Mouse (Mus musculus) gastrocnemius, postnatal 36 days (tissue): ENCODE results near the gene Sap18. TPM values are rescaled to one million over a fixed set of nuclear protein-coding genes. Genes with fewer than 3 reads are reported as not detected.
A peak's percentile ranks its signal among the peaks of the same experiment; 100 is the strongest.
"Not testable (repeated sequence)": the region's sequence is repeated elsewhere in the genome, so short reads cannot be mapped to it uniquely, and the experiment has no call there.

Experiments
- DNase-seq, 2 experiments: peaks; one replicate each; pipeline ENCODE4 v3.0.0; 2022
- intact Hi-C: fragments of 180-260 bp; cut with DNase I; formaldehyde crosslinking; loops from one replicate; pipeline ENCODE4 v1.15.1; 2025
- microRNA-seq, 2 experiments: library from miRNA; unstranded; fragments of <30 nt; microRNA quantifications; one replicate each; pipeline ENCODE4 v1.2.0; 2021
- total RNA-seq, 2 experiments: library from RNA; stranded (reverse); gene quantifications; 2 replicates each; pipeline ENCODE4 v1.2.3; 2021

Gene Sap18
- total RNA-seq, 2 experiments from 2014 or later, result 47.0 to 47.1 TPM

DNA sequence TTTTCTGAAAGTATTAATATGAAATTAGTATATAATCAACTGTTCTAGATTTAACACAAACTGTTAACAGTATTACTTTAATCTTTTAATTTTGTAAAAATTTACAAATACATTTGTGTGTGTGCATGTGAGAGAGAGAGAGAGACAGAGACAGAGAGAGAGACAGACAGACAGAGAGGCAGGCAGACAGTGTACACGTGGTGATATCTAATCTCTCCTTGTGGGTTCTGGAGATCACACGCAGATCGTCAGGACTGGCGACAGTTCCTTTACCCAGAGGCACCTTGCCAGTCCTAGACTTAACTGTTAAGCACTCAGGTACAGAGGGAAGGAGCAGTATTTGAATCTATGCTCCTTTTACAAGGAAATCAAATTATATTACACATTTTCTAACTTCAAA is 22.9 kb downstream of the Sap18 start:
- intact Hi-C loops, result no loop called here
- no peak for DNase-seq

DNA sequence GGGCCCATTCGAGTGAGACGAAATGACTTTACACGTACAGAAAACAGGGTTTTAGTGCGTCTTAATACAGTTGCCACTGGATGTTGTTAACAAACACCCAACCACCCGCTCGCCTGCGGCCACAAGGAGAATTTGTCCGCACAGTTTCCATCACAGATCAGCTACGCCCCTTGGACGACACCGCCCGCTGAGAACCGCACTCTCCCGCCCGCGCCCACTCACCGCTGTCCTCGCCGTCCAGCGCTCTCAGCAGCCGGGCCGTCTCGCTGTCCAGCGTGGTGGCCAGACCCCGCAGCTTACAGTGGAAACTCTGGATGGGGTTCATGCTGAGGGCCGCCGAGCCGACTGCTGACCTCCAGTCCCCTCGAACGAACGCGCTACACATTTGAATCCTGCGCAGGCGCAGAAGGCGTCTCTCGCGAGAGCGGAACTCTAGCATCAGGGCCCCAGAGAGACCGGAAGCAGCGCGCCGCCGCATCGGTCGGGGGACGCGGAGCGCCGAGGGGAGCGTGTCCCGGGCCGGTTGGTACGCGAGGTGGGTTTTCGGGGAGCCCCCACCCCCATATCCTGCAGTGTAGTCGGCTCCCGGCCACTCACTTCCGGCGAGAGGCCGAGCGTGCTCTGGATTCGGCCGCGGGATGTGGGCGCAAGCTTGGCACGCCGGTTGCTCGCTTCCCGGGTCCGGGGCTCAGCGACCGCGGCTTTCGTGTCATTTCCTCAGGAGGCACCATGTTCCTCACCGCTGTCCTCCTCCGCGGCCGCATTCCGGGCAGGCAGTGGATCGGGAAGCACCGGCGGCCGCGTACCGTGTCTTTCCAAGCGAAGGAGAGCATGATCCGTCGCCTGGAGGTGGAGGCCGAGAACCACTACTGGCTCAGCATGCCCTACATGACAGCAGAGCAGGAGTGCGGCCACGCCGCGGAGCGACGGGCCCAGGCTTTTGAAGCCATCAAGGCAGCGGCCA is 28.1 kb downstream of the Sap18 start, which contains the start of the genes Ska3 and Mrpl57:
Gene Ska3, minus strand, starts transcription at position 398 of the 964 bp plus-strand sequence.
Gene Mrpl57, plus strand, starts transcription at position 447 of the 964 bp plus-strand sequence.
- DNase-seq, result peak; percentile 89 to 90
- intact Hi-C loops, result loop anchor here (5.0 kb wide), 2 partner anchors 51 to 86 kb away; no protein-coding TSS in a partner anchor

DNA sequence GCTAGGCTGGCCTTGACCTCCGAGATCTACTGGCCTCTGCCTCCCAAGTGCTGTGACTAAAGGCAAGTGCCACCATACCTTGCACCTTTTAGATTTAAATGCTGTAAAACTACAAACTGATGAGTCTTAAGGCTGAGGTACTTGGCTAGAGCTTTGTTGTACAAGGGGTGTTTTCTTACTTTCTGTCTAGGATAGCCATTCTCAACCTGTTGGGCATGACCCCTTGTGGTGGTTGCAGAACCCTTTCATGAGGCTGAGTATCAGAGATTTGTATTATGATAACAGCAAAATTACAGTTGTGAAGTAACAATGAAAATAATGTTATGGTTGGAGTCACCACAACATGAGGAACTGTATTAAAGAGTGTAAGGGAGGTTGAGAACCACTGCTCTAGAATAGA is 29.3 kb downstream of the Sap18 start:
- no peak for DNase-seq
- intact Hi-C loops, result loop anchor here (5.0 kb wide), 2 partner anchors 50 to 85 kb away; no protein-coding TSS in a partner anchor

DNA sequence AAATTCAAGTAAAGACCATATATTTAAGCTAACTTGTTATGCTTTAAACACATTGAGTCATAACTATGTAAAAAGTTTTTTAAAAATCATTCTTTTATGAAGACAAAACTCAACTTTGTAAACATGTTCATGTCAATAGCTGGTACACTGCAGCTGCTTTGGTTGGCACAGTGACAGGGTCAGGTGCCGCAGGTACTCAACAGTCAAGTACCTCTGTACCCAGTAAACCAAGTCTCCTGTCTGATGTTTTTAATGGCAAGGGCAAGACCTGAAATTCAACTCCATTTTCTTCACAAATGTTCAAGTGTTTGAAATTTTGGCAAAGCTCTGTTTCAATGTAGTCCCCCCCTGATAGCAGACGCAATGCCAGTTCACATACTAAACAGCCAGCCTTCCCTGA is 35.5 kb downstream of the Sap18 start:
- intact Hi-C loops, result no loop called here
- no peak for DNase-seq

DNA sequence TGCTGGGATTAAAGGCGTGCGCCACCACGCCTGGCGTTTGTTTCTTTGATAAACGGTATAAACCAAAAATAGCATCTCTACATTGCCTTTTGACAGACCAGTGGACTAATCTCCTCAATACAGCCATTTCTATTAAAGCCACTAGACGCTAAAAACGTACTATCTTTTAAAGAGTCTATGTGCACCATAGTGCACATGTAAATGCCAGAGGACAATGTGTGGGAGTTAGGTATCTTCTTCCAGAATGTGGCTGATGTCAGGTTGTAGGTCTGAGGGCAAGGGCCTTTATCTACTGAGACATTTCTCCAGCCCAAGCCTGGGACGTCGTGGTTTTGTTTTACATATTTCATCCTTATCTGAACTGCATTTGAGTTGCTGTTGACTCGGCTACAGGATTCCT is 37.2 kb downstream of the Sap18 start:
- intact Hi-C loops, result no loop called here
- no peak for DNase-seq

DNA sequence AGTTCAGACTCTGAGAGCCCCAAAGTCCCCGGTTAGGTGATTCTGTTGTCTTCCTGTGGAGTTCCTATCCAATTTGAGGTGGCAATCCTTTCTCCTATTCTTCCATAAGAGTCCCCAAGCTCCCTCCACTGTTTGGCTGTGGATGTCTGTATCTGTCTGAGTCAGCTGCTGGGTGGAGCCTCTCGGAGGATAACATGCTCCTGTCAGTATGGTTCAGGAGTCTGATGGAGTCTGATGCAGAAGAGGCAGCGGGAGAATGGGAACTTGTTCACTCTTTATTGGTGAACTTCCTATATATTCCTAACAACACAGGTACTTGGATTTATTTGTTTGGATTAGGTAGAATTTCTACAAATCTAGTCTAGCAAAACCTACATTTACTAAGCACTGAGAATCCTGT is 46.6 kb downstream of the Sap18 start:
- no peak for DNase-seq
- intact Hi-C loops, result no loop called here

DNA sequence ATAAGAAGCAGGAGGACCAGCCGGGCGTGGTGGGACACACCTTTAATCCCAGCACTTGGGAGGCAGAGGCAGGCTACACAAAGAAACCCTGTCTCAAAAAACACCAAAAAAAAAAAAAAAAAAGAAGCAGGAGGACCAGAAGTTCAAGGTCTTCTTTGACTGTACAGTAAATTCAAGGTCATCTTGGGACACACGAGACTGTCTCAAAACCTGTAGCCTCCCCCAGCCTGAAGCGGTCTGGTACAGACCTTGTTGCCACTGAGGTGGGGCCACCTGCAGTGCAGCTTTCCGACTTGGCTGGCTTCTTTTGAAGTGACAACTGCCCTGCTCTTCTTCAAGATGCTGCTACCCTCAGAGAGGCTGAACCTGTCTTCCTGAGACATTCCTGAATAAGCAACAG is 50.1 kb downstream of the Sap18 start:
- DNase-seq, intact Hi-C loops: not testable (repeated sequence)

DNA sequence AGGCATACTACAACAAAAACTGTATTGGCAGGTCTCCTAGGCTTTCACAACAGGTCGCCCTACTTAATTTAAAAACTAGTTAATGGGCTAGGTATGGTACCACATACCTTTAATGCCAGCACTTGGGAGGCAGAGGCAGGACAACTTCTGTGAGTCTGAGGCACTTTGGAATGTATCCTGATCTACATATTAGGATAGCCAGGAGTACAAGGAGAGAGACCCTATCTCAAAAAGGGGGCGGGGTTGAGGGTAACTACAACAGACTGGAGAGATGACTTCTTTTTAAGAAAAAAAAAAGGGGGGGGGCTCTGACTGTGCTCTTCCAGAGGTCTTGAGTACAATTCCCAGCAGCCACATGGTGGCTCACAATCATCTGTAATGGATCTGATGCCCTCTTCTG is 50.7 kb downstream of the Sap18 start:
- intact Hi-C loops, result no loop called here
- DNase-seq, result no peak

DNA sequence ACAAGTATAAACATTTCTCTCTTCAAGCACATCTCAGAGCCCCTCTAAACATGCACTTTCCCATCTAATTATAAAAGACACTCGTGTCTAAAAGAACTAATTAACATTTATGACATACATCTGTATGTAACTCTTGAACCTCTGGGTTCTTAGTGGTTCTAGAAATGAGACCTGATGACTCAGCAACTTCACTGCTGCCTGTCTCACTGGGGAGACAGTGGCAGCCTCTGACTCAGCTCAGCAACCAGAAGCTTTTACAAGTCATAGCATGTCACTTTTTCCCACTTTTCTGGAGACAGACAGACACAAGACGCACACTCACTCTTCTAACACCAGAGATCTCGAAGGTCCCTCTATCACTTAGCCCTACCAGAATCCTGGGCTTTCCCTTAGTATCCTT is 52.4 kb downstream of the Sap18 start:
- DNase-seq, result no peak
- intact Hi-C loops, result no loop called here

DNA sequence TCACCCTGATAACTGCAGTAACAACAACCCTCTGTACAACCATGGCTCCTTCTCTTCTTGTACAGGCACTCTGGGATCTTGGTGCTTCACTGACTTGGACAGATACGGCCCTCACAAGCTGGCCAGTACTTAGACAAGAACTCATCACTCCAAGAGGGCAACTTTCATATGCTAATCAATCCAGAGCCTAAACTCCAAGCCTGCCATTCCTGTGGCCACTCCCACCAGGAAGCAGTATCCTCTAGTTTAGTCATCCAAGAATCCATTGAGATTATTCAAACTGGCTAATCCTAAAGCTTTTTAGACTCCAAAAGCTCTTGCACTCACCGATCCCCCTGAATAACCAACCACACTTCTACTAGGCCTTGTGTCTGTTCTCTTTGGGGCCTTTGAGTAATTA is 55.0 kb downstream of the Sap18 start:
- intact Hi-C loops, result no loop called here
- no peak for DNase-seq

DNA sequence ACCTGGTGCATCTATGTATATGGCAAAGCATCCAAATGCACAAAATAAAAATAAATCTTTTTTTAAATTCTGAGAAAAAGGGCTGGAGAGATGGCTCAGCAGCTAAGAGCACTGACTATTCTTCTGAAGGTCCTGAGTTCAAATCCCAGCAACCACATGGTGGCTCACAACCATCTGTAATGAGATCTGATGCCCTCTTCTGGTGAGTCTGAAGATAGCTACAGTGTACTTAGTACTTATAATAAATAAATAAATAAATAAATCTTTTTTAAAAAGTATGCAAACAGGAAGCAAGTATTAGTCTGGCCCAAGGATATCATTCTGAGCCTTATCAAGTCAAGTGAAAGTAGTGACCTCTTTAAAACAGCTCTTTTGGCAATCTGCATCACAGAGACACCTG is 58.1 kb downstream of the Sap18 start:
- DNase-seq, intact Hi-C loops: not testable (repeated sequence)

Small RNAs within 50 kb of the gene (microRNA-seq; reads per million reads assigned to microRNA genes)
- 0 reads per million in 2 experiments for gene Mir3077

Other genes with a start within 250 kb of the Sap18 start
- 10 to 100 TPM; 23.7 to 29.9 TPM for gene Eef1akmt1, start 226.6 kb upstream of the Sap18 start, total RNA-seq
- 10 to 100 TPM in 1 of 2 experiments, 1 to 10 TPM in 1; 5.3 to 12.1 TPM for gene Xpo4, start 132.8 kb upstream of the Sap18 start, total RNA-seq
- under 1 TPM in 1 of 2 experiments, not detected in 1; 0.74 TPM for gene Gm49361, start 52.1 kb upstream of the Sap18 start, total RNA-seq
- gene Lats2, start 39.8 kb upstream of the Sap18 start, total RNA-seq, result 10 to 100 TPM; 13.4 to 17.3 TPM
- under 1 TPM; 0.28 to 0.52 TPM for gene Ska3, start 28.0 kb downstream of the Sap18 start, total RNA-seq
- gene Mrpl57, start 28.1 kb downstream of the Sap18 start, total RNA-seq, result 10 to 100 TPM; 61.9 to 63.5 TPM
- 1 to 10 TPM; 4.2 to 4.8 TPM for gene Zdhhc20, start 92.1 kb downstream of the Sap18 start, total RNA-seq
- 10 to 100 TPM; 30.1 to 31.9 TPM for gene Micu2, start 201.1 kb downstream of the Sap18 start, total RNA-seq